Mouse (Mus musculus) testis, adult 2 months (tissue): ENCODE measurements around the gene Trappc10.

ENCODE experiments used
- CTCF ChIP-seq: fragments of 200-500 bp; IDR thresholded peaks from 2 replicates; pipeline ENCODE4 v1.5.1; 2012; ENCODE audit warnings: low read depth, mild to moderate bottlenecking, inconsistent platforms, low read length, moderate library complexity; ENCODE audit not compliant: control insufficient read depth, insufficient read depth, insufficient replicate concordance
- POLR2A ChIP-seq: fragments of 200-500 bp; IDR thresholded peaks from 2 replicates; pipeline ENCODE4 v1.6.1; 2012; ENCODE audit warnings: low read depth, mild to moderate bottlenecking, inconsistent platforms, low read length, moderate library complexity; ENCODE audit not compliant: control insufficient read depth

DNA sequence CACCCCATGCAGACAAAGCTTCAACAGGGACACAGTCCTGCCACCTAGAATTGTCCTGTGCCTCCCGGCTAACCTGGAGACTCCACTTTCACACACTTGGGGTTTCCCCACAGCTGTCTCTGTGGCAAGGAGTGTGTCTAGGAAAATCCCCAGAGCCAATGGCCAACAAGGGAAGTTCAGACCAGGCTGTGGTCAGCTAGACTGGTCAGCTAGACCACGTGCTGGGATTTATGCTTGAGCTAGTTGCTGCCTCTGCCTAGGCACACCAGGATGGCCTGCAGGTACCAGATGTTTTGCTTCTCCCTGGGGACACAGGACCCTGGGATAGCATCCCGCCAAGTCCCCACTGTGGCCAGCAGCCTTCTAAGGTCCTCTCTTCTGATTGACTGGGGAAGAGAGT, 107.2 kb downstream of the Trappc10 start:
- TF ChIP-seq CTCF: no peak
- no peak for TF ChIP-seq POLR2A
